Mouse (Mus musculus) B cell, adult 67 days (primary cell): ENCODE data around the gene Krtap17-1. TPM values are rescaled to one million over a fixed set of nuclear protein-coding genes. Genes with fewer than 3 reads are reported as not detected.

Source experiments
- total RNA-seq, 2 experiments: library from RNA; stranded (reverse); gene quantifications; 4 replicates each; pipeline ENCODE4 v1.2.4; 2023

Krtap17-1 gene
- not detected for total RNA-seq

DNA sequence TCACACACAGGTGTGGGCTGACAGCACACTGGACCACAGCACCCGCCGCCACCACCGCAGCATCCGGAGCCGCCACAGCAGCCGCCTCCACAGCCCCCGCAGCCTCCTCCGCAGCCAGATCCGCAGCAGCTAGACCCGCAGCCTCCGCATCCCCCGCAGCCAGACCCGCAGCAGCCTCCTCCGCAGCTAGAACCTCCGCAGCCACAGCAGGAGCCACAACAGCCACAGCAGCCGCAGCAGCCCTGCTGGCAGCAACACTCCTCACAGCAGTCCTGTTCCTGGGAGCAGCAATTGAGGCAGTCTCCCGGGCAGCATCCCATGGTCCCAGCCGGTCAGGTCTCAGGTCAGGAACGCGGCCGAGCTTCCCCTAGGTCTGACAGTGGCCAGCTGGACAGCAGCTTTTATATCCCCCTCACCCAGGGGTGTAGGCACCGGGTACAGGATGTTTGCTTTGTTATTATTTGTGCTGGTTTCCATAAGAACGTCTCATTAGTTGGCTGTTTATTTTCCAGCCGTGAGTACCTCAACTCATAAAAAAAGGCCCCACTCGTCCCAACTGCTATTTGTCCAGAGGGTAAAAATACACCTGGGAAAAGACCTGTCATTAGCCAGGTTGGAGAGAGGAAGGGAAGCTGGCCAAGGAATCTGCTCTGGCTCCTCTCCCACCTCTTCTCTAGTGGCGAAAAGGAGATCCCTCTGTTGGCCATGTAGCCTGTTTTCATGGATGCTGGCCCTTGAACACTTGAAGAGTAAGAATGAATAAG is at the start of gene Krtap17-1:
Gene Krtap17-1, minus strand, starts transcription at position 375 of the 764 bp plus-strand sequence.

GRCm38 (mm10) chr11:100041454-100041853 is 47.7 kb upstream of the Krtap17-1 start, which contains the start of gene Krt34:
Gene Krt34 (minus strand): TSS chr11:100041554.

GRCm38 (mm10) chr11:100029768-100030167 is 36.0 kb upstream of the Krtap17-1 start, which contains the start of gene Krt33b:
Gene Krt33b (minus strand): TSS chr11:100029868.

GRCm38 (mm10) chr11:100016112-100016511 is 22.3 kb upstream of the Krtap17-1 start, which contains the start of gene Krt33a:
Gene Krt33a (minus strand): TSS chr11:100016212.

GRCm38 (mm10) chr11:99986180-99986647 is 7.6 kb downstream of the Krtap17-1 start, which contains the start of gene Krtap16-1:
Gene Krtap16-1 (minus strand): TSS chr11:99986597.

DNA sequence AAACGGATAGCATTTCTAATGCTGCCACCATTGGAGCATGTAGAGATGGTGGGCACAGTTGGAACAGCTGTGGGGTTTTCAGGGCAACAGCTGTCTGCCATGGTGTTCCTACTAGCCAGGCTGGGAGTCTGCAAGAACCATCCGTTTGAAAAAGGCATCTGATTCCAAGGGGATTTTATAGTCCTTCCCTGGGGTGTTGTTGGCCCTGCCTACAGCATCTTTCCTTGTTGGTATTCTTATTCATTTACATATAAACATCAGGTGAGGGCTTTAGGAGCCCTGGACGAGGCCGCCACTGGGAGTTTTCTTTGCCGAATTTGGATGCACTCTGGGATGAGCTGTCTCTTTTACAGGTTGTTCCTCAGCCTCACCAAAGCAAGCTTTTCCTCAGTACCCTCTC is 14.8 kb downstream of the Krtap17-1 start, which contains the start of gene Krtap29-1:
Gene Krtap29-1, minus strand, starts transcription at position 101 of the 400 bp plus-strand sequence.

GRCm38 (mm10) chr11:99948175-99948574 is 45.6 kb downstream of the Krtap17-1 start, which contains the start of gene Krtap9-5:
Gene Krtap9-5 (plus strand): TSS chr11:99948475.

Other genes with a start within 250 kb of the Krtap17-1 start
- gene Gm11595, start 221.1 kb downstream of the Krtap17-1 start, total RNA-seq: not detected
- gene Krtap4-8, start 213.3 kb downstream of the Krtap17-1 start, total RNA-seq: not detected
- gene Krtap4-9, start 208.8 kb downstream of the Krtap17-1 start, total RNA-seq: not detected
- not detected for gene Gm11596, start 200.5 kb downstream of the Krtap17-1 start, total RNA-seq
- not detected for gene Gm11569, start 195.1 kb downstream of the Krtap17-1 start, total RNA-seq
- gene Gm11554, start 189.5 kb downstream of the Krtap17-1 start, total RNA-seq: not detected
- gene Krtap4-13, start 184.1 kb downstream of the Krtap17-1 start, total RNA-seq: not detected
- gene Gm11564, start 178.3 kb downstream of the Krtap17-1 start, total RNA-seq: not detected
- gene 2300003K06Rik, start 155.9 kb downstream of the Krtap17-1 start, total RNA-seq: not detected
- not detected for gene Krtap4-16, start 142.4 kb downstream of the Krtap17-1 start, total RNA-seq
- not detected for gene Gm11568, start 136.1 kb downstream of the Krtap17-1 start, total RNA-seq
- not detected for gene Gm11559, start 129.5 kb downstream of the Krtap17-1 start, total RNA-seq
- not detected for gene Krtap9-1, start 120.6 kb downstream of the Krtap17-1 start, total RNA-seq
- not detected for gene Gm11567, start 114.8 kb downstream of the Krtap17-1 start, total RNA-seq
- gene Krtap31-1, start 86.1 kb downstream of the Krtap17-1 start, total RNA-seq: not detected
- not detected for gene Gm11565, start 79.2 kb downstream of the Krtap17-1 start, total RNA-seq
- not detected for gene Krtap31-2, start 57.7 kb downstream of the Krtap17-1 start, total RNA-seq
- not detected for gene Krtap9-5, start 45.5 kb downstream of the Krtap17-1 start, total RNA-seq
- gene Krtap29-1, start 14.9 kb downstream of the Krtap17-1 start, total RNA-seq: not detected
- gene Krtap16-1, start 7.4 kb downstream of the Krtap17-1 start, total RNA-seq: not detected
- gene Krt33a, start 22.2 kb upstream of the Krtap17-1 start, total RNA-seq: not detected
- gene Krt33b, start 35.9 kb upstream of the Krtap17-1 start, total RNA-seq: not detected
- gene Krt34, start 47.6 kb upstream of the Krtap17-1 start, total RNA-seq: not detected
- gene Krt31, start 56.6 kb upstream of the Krtap17-1 start, total RNA-seq: not detected
- gene Krt32, start 94.2 kb upstream of the Krtap17-1 start, total RNA-seq: not detected
- not detected for gene Krt35, start 102.2 kb upstream of the Krtap17-1 start, total RNA-seq
- gene Krt36, start 111.6 kb upstream of the Krtap17-1 start, total RNA-seq: not detected
- gene Krt13, start 127.6 kb upstream of the Krtap17-1 start, total RNA-seq: not detected
- gene Krt15, start 141.9 kb upstream of the Krtap17-1 start, total RNA-seq: not detected
- not detected for gene Krt19, start 154.7 kb upstream of the Krtap17-1 start, total RNA-seq
- gene Krt9, start 199.3 kb upstream of the Krtap17-1 start, total RNA-seq: not detected
- not detected for gene Krt14, start 213.6 kb upstream of the Krtap17-1 start, total RNA-seq